Mouse (Mus musculus): ENCODE measurements around the gene Gpam.

DNA sequence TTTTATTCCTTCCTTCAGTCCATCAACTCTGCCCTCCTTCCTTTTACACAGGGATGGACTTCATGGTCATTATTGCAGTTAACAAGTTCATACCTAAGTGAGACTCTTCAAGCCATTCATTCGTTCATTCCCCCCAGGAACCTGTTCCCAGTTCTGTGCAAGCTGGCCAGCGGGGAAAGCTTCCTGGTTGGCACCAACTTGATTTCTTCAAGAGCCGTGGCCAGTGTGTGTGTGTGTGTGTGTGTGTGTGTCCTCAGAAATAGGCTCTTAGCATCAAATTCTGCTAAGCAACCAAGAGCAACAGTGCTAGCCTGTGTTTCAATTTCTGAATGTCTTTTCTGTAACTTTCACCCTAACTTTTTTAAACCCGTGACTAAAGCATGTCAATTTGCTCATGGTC is 38.9 kb upstream of the Gpam start:
- TF ChIP-seq CTCF (IDR thresholded peaks at IDR 0.05; ENCODE audit: low read depth) (no peak), EP300 (IDR thresholded peaks at IDR 0.05; ENCODE audit: low read depth) (no peak)

Data from liver, postnatal 0 days (tissue).